In genomic region chr10:82811855-82812431, GRCm38 (mm10) we compare ENCODE assay signal across 8 mouse cellular contexts. TPM values are rescaled to one million over a fixed set of nuclear protein-coding genes. Genes with fewer than 3 reads are reported as not detected.
DNase-seq lines count a peak whose midpoint lies in the region; ATAC-seq and TF ChIP-seq lines count a peak whose summit lies in the region.

No protein-coding gene starts in this region.

- WGBS in embryonic facial prominence, embryonic 13.5 days: 7% methylated on average over 40 of the region's 52 CpGs
- 7% methylated on average over 43 of the region's 52 CpGs for WGBS in liver, embryonic 11.5 days

- no peaks in the 10 kb centered on the region; the same call in 1 of the 2 replicates for H3K9me3 ChIP-seq in embryonic facial prominence, embryonic 13.5 days
- H3K9me3 ChIP-seq in liver, embryonic 11.5 days (ENCODE audit: control insufficient read depth, low read length): no peaks in the 10 kb centered on the region

- no peaks in the 10 kb centered on the region for H3K36me3 ChIP-seq in embryonic facial prominence, embryonic 13.5 days
- no peaks in the 10 kb centered on the region for H3K36me3 ChIP-seq in liver, embryonic 11.5 days (ENCODE audit: control insufficient read depth, insufficient read depth, low read length)
- H3K36me3 ChIP-seq in myocyte (ENCODE audit: control insufficient read depth, insufficient read depth): no peaks in the 10 kb centered on the region

- no peak overlapping the region for H3K27ac ChIP-seq in embryonic facial prominence, embryonic 13.5 days
- H3K27ac ChIP-seq in liver, embryonic 11.5 days (ENCODE audit: low read depth, low read length): no peak overlapping the region

- ATAC-seq in embryonic facial prominence, embryonic 13.5 days (ENCODE audit: insufficient number of reproducible peaks, insufficient read depth, low FRiP score, low TSS enrichment, low read depth): peak; percentile 60; the same call in 1 of the 2 replicates
- ATAC-seq in liver, embryonic 11.5 days (replicated peaks; ENCODE audit: low FRiP score): peak; percentile 69

- H3K79me2 ChIP-seq in myocyte (ENCODE audit: control insufficient read depth, insufficient read depth): no peaks in the 10 kb centered on the region

- no peak overlapping the region for H3ac ChIP-seq in myocyte (ENCODE audit: control insufficient read depth, insufficient read length)

- H3K4me1 ChIP-seq in embryonic facial prominence, embryonic 13.5 days: peaks cover 16% of the 10 kb centered on the region
- H3K4me1 ChIP-seq in liver, embryonic 11.5 days (replicated peaks; ENCODE audit: control insufficient read depth, insufficient read depth, low read length): peaks cover 16% of the 10 kb centered on the region

- H3K4me2 ChIP-seq in embryonic facial prominence, embryonic 13.5 days: peak overlapping the region; percentile 73
- peak overlapping the region; percentile 90 for H3K4me2 ChIP-seq in liver, embryonic 11.5 days
- H3K4me2 ChIP-seq in myocyte (ENCODE audit: low read depth): peak overlapping the region; percentile 24

- H3K27me3 ChIP-seq in embryonic facial prominence, embryonic 13.5 days: no peaks in the 10 kb centered on the region
- H3K27me3 ChIP-seq in liver, embryonic 11.5 days (replicated peaks; ENCODE audit: control insufficient read depth, insufficient read depth, low read length): no peaks in the 10 kb centered on the region
- no peaks in the 10 kb centered on the region for H3K27me3 ChIP-seq in myocyte (ENCODE audit: control insufficient read depth, insufficient read depth, insufficient read length)

- H3K9ac ChIP-seq in embryonic facial prominence, embryonic 13.5 days: peak overlapping the region; percentile 68
- peak overlapping the region; percentile 62 for H3K9ac ChIP-seq in liver, embryonic 11.5 days (ENCODE audit: low read depth, low read length)

- H3K4me3 ChIP-seq in embryonic facial prominence, embryonic 13.5 days: peak overlapping the region; percentile 53
- peak overlapping the region; percentile 64 for H3K4me3 ChIP-seq in liver, embryonic 11.5 days (ENCODE audit: low read depth, low read length)
- no peak overlapping the region for H3K4me3 ChIP-seq in myocyte

- TF ChIP-seq POLR2A in myocyte (IDR thresholded peaks at IDR 0.05; ENCODE audit: insufficient read length, low read depth): no peak

- DNase-seq in A20 (ENCODE audit: low read depth, low spot score): peak; percentile 81
- peak; percentile 54 to 59 for DNase-seq in adrenal gland, postnatal 4 days (ENCODE audit: low spot score in 2 of 2)
- DNase-seq in heart, adult 9 months (ENCODE audit: low spot score in 2 of 2): peak; percentile 36 to 51
- peak; percentile 46 to 64 for DNase-seq in kidney, adult 8-10 months
- peak; percentile 77 for DNase-seq in liver, embryonic 11.5 days (ENCODE audit: low spot score)
- DNase-seq in spleen, postnatal 14 days (ENCODE audit: low spot score in 2 of 2): peak; percentile 54 to 70

TF ChIP-seq in myocyte, 11 proteins besides CTCF, POLR2A, EP300 and RAD21:
- TF ChIP-seq MYOD1 (IDR thresholded peaks at IDR 0.05; ENCODE audit: control insufficient read depth in 1 of 3, insufficient read length in 2 of 3, low read depth in 2 of 3): no peak
- TF ChIP-seq POLR2AphosphoS2 (IDR thresholded peaks at IDR 0.05; ENCODE audit: insufficient read length, low read depth): no peak
- no peak for TF ChIP-seq REST (IDR thresholded peaks at IDR 0.05; ENCODE audit: insufficient read depth, insufficient read length)
- no peak for TF ChIP-seq USF1 (IDR thresholded peaks at IDR 0.05; ENCODE audit: low read depth)
- no peak for TF ChIP-seq MAX (IDR thresholded peaks at IDR 0.05; ENCODE audit: low read depth)
- no peak for TF ChIP-seq MYOG (IDR thresholded peaks at IDR 0.05; ENCODE audit: control insufficient read depth in 1 of 3, insufficient read depth in 1 of 3, insufficient read length in 2 of 3, low read depth in 2 of 3)
- TF ChIP-seq CEBPB (IDR thresholded peaks at IDR 0.05; ENCODE audit: insufficient read depth, poor library complexity, severe bottlenecking): no peak
- TF ChIP-seq E2F4 (IDR thresholded peaks at IDR 0.05; ENCODE audit: insufficient read depth): no peak
- no peak for TF ChIP-seq SRF (IDR thresholded peaks at IDR 0.05; ENCODE audit: control insufficient read depth, insufficient read length, low read depth)
- no peak for TF ChIP-seq TCF3 (IDR thresholded peaks at IDR 0.05; ENCODE audit: insufficient read length, low read depth)
- no peak for TF ChIP-seq TCF12 (IDR thresholded peaks at IDR 0.05; ENCODE audit: insufficient read depth, poor library complexity, severe bottlenecking)

RNA-seq across cellular contexts. Expression of gene Txnrd1, which starts 21.8 kb away (rescaled TPM):
- total RNA-seq in adrenal gland, postnatal 4 days (2021): 100 to 1,000 TPM in 1 of 2 experiments, 10 to 100 TPM in 1; 93.9 to 109 TPM
- polyA plus RNA-seq in embryonic facial prominence, embryonic 13.5 days (2015; fragmentation: Nextera tagmentation; extraction: Ambion mirVana): 99.4 and 99.8 TPM in 2 replicates
- polyA plus RNA-seq in liver, embryonic 11.5 days (2014; fragmentation: Nextera tagmentation; extraction: Ambion mirVana): 129 and 145 TPM in 2 replicates
- polyA plus RNA-seq in myocyte (2012; fragmentation: generic; extraction: Trizol): 77.0 TPM

RNA-seq across cellular contexts. Expression of gene Nfyb, which starts 48.0 kb away (rescaled TPM):
- total RNA-seq in adrenal gland, postnatal 4 days (2021): 10 to 100 TPM; 31.3 to 34.0 TPM
- 57.3 and 65.6 TPM in 2 replicates for polyA plus RNA-seq in embryonic facial prominence, embryonic 13.5 days (2015; fragmentation: Nextera tagmentation; extraction: Ambion mirVana)
- polyA plus RNA-seq in liver, embryonic 11.5 days (2014; fragmentation: Nextera tagmentation; extraction: Ambion mirVana): 47.6 and 50.4 TPM in 2 replicates
- 7.4 TPM for polyA plus RNA-seq in myocyte (2012; fragmentation: generic; extraction: Trizol)

RNA-seq across cellular contexts. Expression of gene Eid3, which starts 54.5 kb away (rescaled TPM):
- total RNA-seq in adrenal gland, postnatal 4 days (2021): 1 to 10 TPM; 4.1 to 5.8 TPM
- polyA plus RNA-seq in embryonic facial prominence, embryonic 13.5 days (2015; fragmentation: Nextera tagmentation; extraction: Ambion mirVana): 0.33 and 0.67 TPM in 2 replicates
- polyA plus RNA-seq in liver, embryonic 11.5 days (2014; fragmentation: Nextera tagmentation; extraction: Ambion mirVana): 0.45 and 0.75 TPM in 2 replicates
- polyA plus RNA-seq in myocyte (2012; fragmentation: generic; extraction: Trizol): 0.43 TPM

Comparison
In these comparisons a context has a peak if more than half of its experiments do, and no peak if none do; other contexts are left out.
1. H3K4me2 ChIP-seq: peak in every context shown above with its lines; median percentile 90 in liver, embryonic 11.5 days; 73 in embryonic facial prominence, embryonic 13.5 days; 24 in myocyte.